21 mouse cellular contexts compared by ENCODE assay signal in the genomic region with DNA sequence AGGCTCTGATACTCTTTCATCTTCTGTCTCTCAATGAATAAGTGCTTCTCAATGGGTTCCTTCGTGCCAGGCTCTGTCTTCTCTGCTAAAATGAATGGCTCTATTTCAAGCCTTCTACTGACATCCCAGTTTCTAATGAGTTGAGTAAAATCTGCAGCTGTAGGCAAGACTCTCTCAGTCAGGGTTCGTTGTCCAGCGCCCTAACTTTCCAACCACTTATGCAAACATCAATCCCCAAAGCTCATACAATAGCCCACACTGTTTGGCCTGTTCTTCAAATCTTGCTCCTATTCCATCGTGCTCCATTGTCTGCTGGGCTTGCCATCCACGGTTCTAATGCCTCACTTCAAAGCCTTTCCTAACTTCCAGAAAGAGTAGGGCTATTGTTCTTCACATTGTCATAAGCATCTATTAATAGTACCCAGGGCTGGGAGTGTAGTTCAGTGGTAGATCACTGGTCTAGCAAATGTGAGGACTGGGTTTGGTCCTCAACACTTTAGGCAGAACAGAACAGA.
DNase-seq lines count a peak whose midpoint lies in the region; ATAC-seq lines count a peak whose summit lies in the region.
"Had no signal": no experiment of that assay in that cellular context is flagged by ENCODE, and none has a peak within 500 bp of the region (broad histone marks: within the 10 kb centered on the region; RNA-seq: fewer than 3 reads in every experiment).

No protein-coding gene starts in this region.

- peak; percentile 7 for DNase-seq in cerebellum, adult 9-11 months
- peak; percentile 8 to 20 for DNase-seq in layer of hippocampus, adult 18-20 months (ENCODE audit: low spot score in 2 of 2)
- DNase-seq in layer of hippocampus, postnatal 25 days (ENCODE audit: extremely low spot score in 1 of 2, low spot score in 1 of 2) = no peak
- DNase-seq in right cerebral cortex, adult 18-20 months = peak; percentile 23
- DNase-seq in right cerebral cortex, postnatal 10 days (ENCODE audit: low spot score in 2 of 2) = no peak
- DNase-seq in ovary, adult 18-20 months (ENCODE audit: low spot score) = no peak
- DNase-seq in spleen, postnatal 10 days (ENCODE audit: low spot score in 2 of 2) = no peak
- DNase-seq: adrenal gland, postnatal 14 days; cerebellum, adult 8-10 months; gastrocnemius, postnatal 14 days; heart, postnatal 36 days; kidney, adult 8-10 months; lung, embryonic 14.5 days; lung, postnatal 14 days; right cerebral cortex, postnatal 25 days; thymus, adult 18-20 months; thymus, postnatal 25 days had no signal

- ATAC-seq in cerebellum, adult (ENCODE audit: insufficient number of reproducible peaks, low FRiP score, low TSS enrichment) = no peak
- ATAC-seq: forebrain, embryonic 15.5 days; hindbrain, postnatal 0 days; intestine, embryonic 16.5 days had no signal

Comparison
In these comparisons a context has a peak if more than half of its experiments do, and no peak if none do; other contexts are left out.
1. DNase-seq: peak in cerebellum, adult 9-11 months (single experiment), layer of hippocampus, adult 18-20 months (2 of 2) and right cerebral cortex, adult 18-20 months (single experiment); none in layer of hippocampus, postnatal 25 days (0 of 2), right cerebral cortex, postnatal 10 days (0 of 2), ovary, adult 18-20 months (single experiment) and spleen, postnatal 10 days (0 of 2).